Mouse (Mus musculus) erythroblast, embryonic 14.5 days (primary cell): ENCODE data around the gene Eras.

ENCODE experiments used
- GATA1 ChIP-seq: IDR thresholded peaks from 2 replicates; pipeline ENCODE4 v1.6.1; 2012; ENCODE audit warnings: low read length, inconsistent platforms, mixed read lengths
- TAL1 ChIP-seq: IDR thresholded peaks from 3 replicates; pipeline ENCODE4 v1.6.1; 2012; ENCODE audit warnings: low read length, inconsistent platforms, mixed read lengths

GRCm38 (mm10) chrX:7910473-7910872 is 17.9 kb downstream of the Eras start:
- TF ChIP-seq GATA1 (no peak), TAL1 (no peak)
